Comparison of ENCODE assay signal across 28 mouse cellular contexts in the genomic region with DNA sequence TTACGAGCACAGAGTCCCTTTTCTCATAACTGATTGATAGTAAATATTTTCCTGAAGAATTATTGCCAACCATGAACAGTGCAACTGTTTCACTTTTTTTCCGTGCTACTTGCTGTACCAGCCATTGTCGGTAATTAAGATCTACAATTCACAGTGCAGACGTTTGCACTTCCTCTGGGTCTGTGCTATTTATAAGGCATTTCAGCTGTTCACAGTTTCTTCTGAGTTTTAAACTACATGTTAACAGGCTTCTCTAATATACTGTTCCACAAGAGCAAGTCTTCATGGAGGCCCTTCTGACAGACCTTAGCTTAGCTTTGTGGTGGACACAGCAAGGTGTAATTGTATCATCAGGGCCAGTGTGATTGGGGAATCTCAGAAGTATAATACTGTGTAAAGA.
A peak's percentile ranks its signal among the peaks of the same experiment; 100 is the strongest.
DNase-seq lines count a peak whose midpoint lies in the region; ATAC-seq and TF ChIP-seq lines count a peak whose summit lies in the region.
"Had no signal": no experiment of that assay in that cellular context is flagged by ENCODE, and none has a peak within 500 bp of the region (broad histone marks: within the 10 kb centered on the region; RNA-seq: fewer than 3 reads in every experiment).

No protein-coding gene starts in this region.

- WGBS in forebrain, postnatal 0 days: 49% methylated on average over 4 of the region's 4 CpGs
- 80% methylated on average over 4 of the region's 4 CpGs for WGBS in forebrain, embryonic 11.5 days

- no peak overlapping the region for H3K4me2 ChIP-seq in forebrain, postnatal 0 days (ENCODE audit: low read depth)
- H3K4me2 ChIP-seq in forebrain, embryonic 11.5 days (ENCODE audit: low read depth, low read length, severe bottlenecking): no peak overlapping the region
- H3K4me2 ChIP-seq: heart, embryonic 15.5 days; intestine, embryonic 15.5 days; liver, embryonic 12.5 days; midbrain, embryonic 13.5 days; stomach, embryonic 15.5 days had no signal

- TF ChIP-seq CTCF in forebrain, postnatal 0 days (IDR thresholded peaks at IDR 0.05; ENCODE audit: low read depth): no peak
- no peak for TF ChIP-seq CTCF in layer of hippocampus, adult 2 months (conservative IDR thresholded peaks at IDR 0.05)

- peak overlapping the region; percentile 46 for H3K27ac ChIP-seq in forebrain, postnatal 0 days (ENCODE audit: low read depth, low read length)
- H3K27ac ChIP-seq in forebrain, embryonic 11.5 days (ENCODE audit: low read depth, low read length): no peak overlapping the region
- peak overlapping the region; percentile 85 for H3K27ac ChIP-seq in layer of hippocampus, adult 2 months
- H3K27ac ChIP-seq: heart, embryonic 15.5 days; intestine, embryonic 15.5 days; liver, embryonic 12.5 days; midbrain, embryonic 13.5 days; stomach, embryonic 15.5 days had no signal

- peaks cover 32% of the 10 kb centered on the region for H3K4me1 ChIP-seq in forebrain, postnatal 0 days (ENCODE audit: insufficient read depth)
- peaks cover 4% of the 10 kb centered on the region for H3K4me1 ChIP-seq in forebrain, embryonic 11.5 days (replicated peaks; ENCODE audit: control insufficient read depth, insufficient read depth, low read length)

- ATAC-seq in forebrain, postnatal 0 days: no peak
- no peak for ATAC-seq in forebrain, embryonic 11.5 days (replicated peaks; ENCODE audit: low FRiP score)
- ATAC-seq in monocyte, adult 5-6 weeks (replicated peaks; ENCODE audit: insufficient number of reproducible peaks, low FRiP score, low TSS enrichment, poor library complexity, severe bottlenecking): no peak
- ATAC-seq: CD4-positive, CD25-positive, alpha-beta regulatory T cell, adult 4 months; hindbrain, postnatal 0 days; intestine, embryonic 15.5 days; liver, embryonic 12.5 days; liver, postnatal 0 days; midbrain, embryonic 13.5 days had no signal

- no peaks in the 10 kb centered on the region for H3K36me3 ChIP-seq in forebrain, postnatal 0 days (ENCODE audit: insufficient read depth)
- no peaks in the 10 kb centered on the region for H3K36me3 ChIP-seq in forebrain, embryonic 11.5 days (ENCODE audit: control insufficient read depth, insufficient read depth, low read length)
- no peaks in the 10 kb centered on the region for H3K36me3 ChIP-seq in splenic B cell, adult 2 months (ENCODE audit: control insufficient read depth, insufficient read depth, low read length, poor library complexity, severe bottlenecking)
- H3K36me3 ChIP-seq: heart, embryonic 15.5 days; intestine, embryonic 15.5 days; stomach, embryonic 15.5 days had no signal

- H3K9ac ChIP-seq in forebrain, postnatal 0 days: no peak overlapping the region
- H3K9ac ChIP-seq in forebrain, embryonic 11.5 days (ENCODE audit: low read length): no peak overlapping the region
- H3K9ac ChIP-seq: heart, embryonic 15.5 days; hindbrain, embryonic 12.5 days; intestine, embryonic 15.5 days; liver, embryonic 12.5 days; liver, postnatal 0 days; midbrain, embryonic 13.5 days; stomach, embryonic 15.5 days had no signal

- peak; percentile 45 for DNase-seq in forebrain, postnatal 0 days
- DNase-seq in forebrain, embryonic 11.5 days (ENCODE audit: low spot score): no peak
- DNase-seq in layer of hippocampus, adult 2 months (ENCODE audit: low spot score in 2 of 2): no peak
- no peak for DNase-seq in layer of hippocampus, adult 8-10 months (ENCODE audit: low spot score in 2 of 2)
- peak; percentile 62 for DNase-seq in brain, adult 2 months (ENCODE audit: low read depth, low spot score)
- peak; percentile 24 for DNase-seq in splenic B cell, adult 2 months (ENCODE audit: low read depth, low spot score)
- DNase-seq: adrenal gland, postnatal 25 days; cerebellum, adult 2 months; cerebellum, postnatal 14 days; heart, postnatal 36 days; kidney, adult 2 months; kidney, postnatal 36 days; layer of hippocampus, postnatal 36 days; left cerebral cortex, postnatal 4 days; liver, postnatal 0 days; lung, postnatal 4 days; right cerebral cortex, postnatal 4 days; thymus, postnatal 25 days had no signal

- no peaks in the 10 kb centered on the region for H3K9me3 ChIP-seq in forebrain, postnatal 0 days (ENCODE audit: low read length)
- H3K9me3 ChIP-seq in forebrain, embryonic 11.5 days (ENCODE audit: control insufficient read depth, low read length): no peaks in the 10 kb centered on the region
- H3K9me3 ChIP-seq: heart, embryonic 15.5 days; hindbrain, embryonic 12.5 days; intestine, embryonic 15.5 days; liver, embryonic 12.5 days; megakaryocyte, embryonic 14.5 days; midbrain, embryonic 13.5 days; stomach, embryonic 15.5 days had no signal

- H3K27me3 ChIP-seq in forebrain, postnatal 0 days (ENCODE audit: insufficient read depth, low read length): no peaks in the 10 kb centered on the region
- no peaks in the 10 kb centered on the region for H3K27me3 ChIP-seq in forebrain, embryonic 11.5 days (ENCODE audit: control insufficient read depth, insufficient read depth, low read length)
- H3K27me3 ChIP-seq in splenic B cell, adult 2 months (ENCODE audit: control insufficient read depth, insufficient read depth, low read length, poor library complexity, severe bottlenecking): no peaks in the 10 kb centered on the region
- H3K27me3 ChIP-seq: heart, embryonic 15.5 days; hindbrain, embryonic 12.5 days; intestine, embryonic 15.5 days; liver, embryonic 12.5 days; megakaryocyte, embryonic 14.5 days; stomach, embryonic 15.5 days had no signal

- H3K4me3 ChIP-seq in forebrain, postnatal 0 days (ENCODE audit: low read depth, low read length): no peak overlapping the region
- no peak overlapping the region for H3K4me3 ChIP-seq in forebrain, embryonic 11.5 days (ENCODE audit: low read depth, low read length)
- H3K4me3 ChIP-seq in layer of hippocampus, adult 2 months: no peak overlapping the region
- H3K4me3 ChIP-seq: heart, embryonic 15.5 days; hindbrain, embryonic 12.5 days; intestine, embryonic 15.5 days; liver, embryonic 12.5 days; megakaryocyte, embryonic 14.5 days; midbrain, embryonic 13.5 days; stomach, embryonic 15.5 days had no signal

Comparison
In these comparisons a context has a peak if more than half of its experiments do, and no peak if none do; other contexts are left out.
1. DNase-seq: peak in forebrain, postnatal 0 days (single experiment), brain, adult 2 months (single experiment) and splenic B cell, adult 2 months (single experiment); none in forebrain, embryonic 11.5 days (single experiment), layer of hippocampus, adult 2 months (0 of 2) and layer of hippocampus, adult 8-10 months (0 of 2).